19 mouse cellular contexts compared by ENCODE assay signal in genomic region chr7:117018349-117018748, GRCm38 (mm10).
DNase-seq lines count a peak whose midpoint lies in the region; ATAC-seq lines count a peak whose summit lies in the region.
"Had no signal": no experiment of that assay in that cellular context is flagged by ENCODE, and none has a peak within 500 bp of the region (broad histone marks: within the 10 kb centered on the region; RNA-seq: fewer than 3 reads in every experiment).

No protein-coding gene starts in this region.

- ATAC-seq in frontal cortex, adult (ENCODE audit: low TSS enrichment) = peak; percentile 87
- no peak for ATAC-seq in midbrain, embryonic 14.5 days (ENCODE audit: low FRiP score, low TSS enrichment)
- ATAC-seq: inflammation-experienced regulatory T-cells, adult 6 months had no signal

- H3K4me3 ChIP-seq in limb, embryonic 10.5 days = no peak overlapping the region
- no peak overlapping the region for H3K4me3 ChIP-seq in midbrain, embryonic 14.5 days (replicated peaks; ENCODE audit: low read depth, low read length)
- H3K4me3 ChIP-seq: hindbrain, embryonic 12.5 days; midbrain, embryonic 10.5 days; neural tube, embryonic 13.5 days; stomach, embryonic 15.5 days had no signal

- no peak overlapping the region for H3K4me2 ChIP-seq in midbrain, embryonic 14.5 days (ENCODE audit: low read length)
- H3K4me2 ChIP-seq: hindbrain, embryonic 12.5 days; neural tube, embryonic 13.5 days; stomach, embryonic 15.5 days had no signal

- intact Hi-C loops in gastrocnemius, postnatal 36 days (cut with DNase I) = no loop called here

- H3K27me3 ChIP-seq in limb, embryonic 10.5 days (ENCODE audit: low read depth, poor library complexity, severe bottlenecking) = no peaks in the 10 kb centered on the region
- no peaks in the 10 kb centered on the region for H3K27me3 ChIP-seq in midbrain, embryonic 14.5 days (ENCODE audit: control insufficient read depth, insufficient read depth, low read length)
- H3K27me3 ChIP-seq: hindbrain, embryonic 12.5 days; neural tube, embryonic 13.5 days; stomach, embryonic 15.5 days had no signal

- no peak overlapping the region for H3K9ac ChIP-seq in midbrain, embryonic 14.5 days (replicated peaks; ENCODE audit: low read length)
- H3K9ac ChIP-seq: hindbrain, embryonic 12.5 days; neural tube, embryonic 13.5 days; stomach, embryonic 15.5 days had no signal

- no peaks in the 10 kb centered on the region for H3K9me3 ChIP-seq in limb, embryonic 10.5 days (replicated peaks)
- no peaks in the 10 kb centered on the region for H3K9me3 ChIP-seq in midbrain, embryonic 14.5 days (ENCODE audit: control insufficient read depth, low read length)
- H3K9me3 ChIP-seq: hindbrain, embryonic 12.5 days; midbrain, embryonic 10.5 days; neural tube, embryonic 13.5 days; stomach, embryonic 15.5 days had no signal

- no peak overlapping the region for H3K27ac ChIP-seq in limb, embryonic 10.5 days
- no peak overlapping the region for H3K27ac ChIP-seq in midbrain, embryonic 14.5 days (replicated peaks; ENCODE audit: low read depth, low read length)
- H3K27ac ChIP-seq: hindbrain, embryonic 12.5 days; midbrain, embryonic 10.5 days; neural tube, embryonic 13.5 days; stomach, embryonic 15.5 days had no signal

- DNase-seq in layer of hippocampus, adult 11-12 months (ENCODE audit: low spot score) = peak; percentile 65
- DNase-seq in layer of hippocampus, postnatal 36 days = peak; percentile 57 to 61
- peak; percentile 65 to 70 for DNase-seq in right cerebral cortex, adult 2 months (ENCODE audit: low spot score in 2 of 2)
- DNase-seq in cerebellum, adult 9-11 months = no peak
- DNase-seq in limb, embryonic 10.5 days (ENCODE audit: low spot score) = no peak
- no peak for DNase-seq in midbrain, embryonic 14.5 days
- no peak for DNase-seq in gastrocnemius, postnatal 36 days
- DNase-seq: adrenal gland, postnatal 14 days; cerebellum, adult 2 months; kidney, adult 9 months; lung, adult 2 months; lung, postnatal 4 days; thymus, postnatal 14 days had no signal

- 86% methylated on average over 1 of the region's 1 CpGs for WGBS in limb, embryonic 10.5 days
- 96% methylated on average over 1 of the region's 1 CpGs for WGBS in midbrain, embryonic 14.5 days

- H3K4me1 ChIP-seq in limb, embryonic 10.5 days = no peaks in the 10 kb centered on the region
- H3K4me1 ChIP-seq in midbrain, embryonic 14.5 days (ENCODE audit: control insufficient read depth, insufficient read depth, low read length) = no peaks in the 10 kb centered on the region
- H3K4me1 ChIP-seq: hindbrain, embryonic 12.5 days; midbrain, embryonic 10.5 days; neural tube, embryonic 13.5 days; stomach, embryonic 15.5 days had no signal

- H3K36me3 ChIP-seq in limb, embryonic 10.5 days = no peaks in the 10 kb centered on the region
- no peaks in the 10 kb centered on the region for H3K36me3 ChIP-seq in midbrain, embryonic 14.5 days (ENCODE audit: control insufficient read depth, insufficient read depth, low read length)
- H3K36me3 ChIP-seq: hindbrain, embryonic 12.5 days; midbrain, embryonic 10.5 days; neural tube, embryonic 13.5 days; stomach, embryonic 15.5 days had no signal

Comparison
In these comparisons a context has a peak if more than half of its experiments do, and no peak if none do; other contexts are left out.
1. DNase-seq: peak in layer of hippocampus, adult 11-12 months (single experiment), layer of hippocampus, postnatal 36 days (2 of 2) and right cerebral cortex, adult 2 months (2 of 2); none in cerebellum, adult 9-11 months (single experiment), limb, embryonic 10.5 days (single experiment), midbrain, embryonic 14.5 days (single experiment) and gastrocnemius, postnatal 36 days (0 of 2).